Mouse (Mus musculus) gastrocnemius, postnatal 36 days (tissue): Measurements from ENCODE around the gene Slc38a6. TPM values are rescaled to one million over a fixed set of nuclear protein-coding genes. Genes with fewer than 3 reads are reported as not detected.

Experiments used
- DNase-seq, 2 experiments: peaks; one replicate each; pipeline ENCODE4 v3.0.0; 2022
- intact Hi-C: fragments of 180-260 bp; cut with DNase I; formaldehyde crosslinking; loops from one replicate; pipeline ENCODE4 v1.15.1; 2025
- total RNA-seq, 2 experiments: library from RNA; stranded (reverse); gene quantifications; 2 replicates each; pipeline ENCODE4 v1.2.3; 2021

Slc38a6 gene
- total RNA-seq, 2 experiments from 2014 or later: 2.6 TPM

GRCm38 (mm10) chr12:73353362-73353761, 66.8 kb downstream of the Slc38a6 start:
- DNase-seq: peak in 1 of 2 experiments; percentile 34
- intact Hi-C loops: no loop called here

- no peak for DNase-seq
- intact Hi-C loops: no loop called here
Measured at GRCm38 (mm10) chr12:73354521-73354920, 67.9 kb downstream of the Slc38a6 start.

GRCm38 (mm10) chr12:73355084-73355775, 68.7 kb downstream of the Slc38a6 start:
- intact Hi-C loops: no loop called here
- DNase-seq: no peak

- no peak for DNase-seq
- intact Hi-C loops: no loop called here
Measured at GRCm38 (mm10) chr12:73356696-73357095, 70.1 kb downstream of the Slc38a6 start.

GRCm38 (mm10) chr12:73357311-73357710, 70.7 kb downstream of the Slc38a6 start:
- intact Hi-C loops: no loop called here

GRCm38 (mm10) chr12:73357736-73358135, 71.2 kb downstream of the Slc38a6 start:
- DNase-seq: no peak
- intact Hi-C loops: no loop called here

More at GRCm38 (mm10) chr12:73357311-73357710, 70.7 kb downstream of the Slc38a6 start:
- no peak for DNase-seq

GRCm38 (mm10) chr12:73358640-73359039, 72.1 kb downstream of the Slc38a6 start:
- peak in 1 of 2 experiments; percentile 42 for DNase-seq
- intact Hi-C loops: no loop called here

- no peak for DNase-seq
- intact Hi-C loops: no loop called here
Measured at GRCm38 (mm10) chr12:73359520-73359919, 72.9 kb downstream of the Slc38a6 start.

GRCm38 (mm10) chr12:73361201-73361600, 74.6 kb downstream of the Slc38a6 start:
- intact Hi-C loops: no loop called here
- no peak for DNase-seq

- intact Hi-C loops: no loop called here
- DNase-seq: no peak
Measured at GRCm38 (mm10) chr12:73363401-73363800, 76.8 kb downstream of the Slc38a6 start.

- intact Hi-C loops: no loop called here
- DNase-seq: no peak
Measured at GRCm38 (mm10) chr12:73363956-73364355, 77.4 kb downstream of the Slc38a6 start.

GRCm38 (mm10) chr12:73366581-73366980, 80.0 kb downstream of the Slc38a6 start:
- DNase-seq: no peak
- intact Hi-C loops: no loop called here

GRCm38 (mm10) chr12:73367460-73368079, 81.0 kb downstream of the Slc38a6 start:
- intact Hi-C loops: no loop called here
- peak in 1 of 2 experiments; percentile 33 for DNase-seq

GRCm38 (mm10) chr12:73368868-73369608, 82.5 kb downstream of the Slc38a6 start:
- DNase-seq: no peak
- intact Hi-C loops: no loop called here

GRCm38 (mm10) chr12:73370367-73370944, 83.9 kb downstream of the Slc38a6 start:
- intact Hi-C loops: no loop called here

GRCm38 (mm10) chr12:73371132-73371531, 84.6 kb downstream of the Slc38a6 start:
- no peak for DNase-seq
- intact Hi-C loops: no loop called here

More at GRCm38 (mm10) chr12:73370367-73370944, 83.9 kb downstream of the Slc38a6 start:
- no peak for DNase-seq

- intact Hi-C loops: no loop called here
- DNase-seq: no peak
Measured at GRCm38 (mm10) chr12:73378026-73378425, 91.4 kb downstream of the Slc38a6 start.

GRCm38 (mm10) chr12:73378724-73379355, 92.3 kb downstream of the Slc38a6 start:
- intact Hi-C loops: no loop called here

GRCm38 (mm10) chr12:73380686-73381360, 94.2 kb downstream of the Slc38a6 start:
- intact Hi-C loops: no loop called here
- DNase-seq: no peak

More at GRCm38 (mm10) chr12:73378724-73379355, 92.3 kb downstream of the Slc38a6 start:
- DNase-seq: no peak

GRCm38 (mm10) chr12:73381452-73381851, 94.9 kb downstream of the Slc38a6 start:
- no peak for DNase-seq

More at GRCm38 (mm10) chr12:73381452-73381851, 94.9 kb downstream of the Slc38a6 start:
- intact Hi-C loops: no loop called here
